Mouse (Mus musculus) Muller cell, postnatal 12 days (primary cell): ENCODE measurements at regions not wholly inside any gene's neighbourhood (a gene's known extent, or its start where the extent isn't known, plus 50 kb on each side); places are given as distances from the start of the nearest gene placed in this dataset.

Experiments used
- DNase-seq: peaks from one replicate; pipeline ENCODE4 v3.0.0-alpha.2; 2015; ENCODE audit errors: inconsistent ontology term

GRCm38 (mm10) chr4:154782291-154782690 is 55.0 kb upstream of the Ttc34 start:
- DNase-seq, result no peak

GRCm38 (mm10) chr4:154785282-154785987 is 51.8 kb upstream of the Ttc34 start:
- no peak for DNase-seq

GRCm38 (mm10) chr4:154787190-154787589 is 50.1 kb upstream of the Ttc34 start:
- no peak for DNase-seq
